Mouse (Mus musculus) erythroid progenitor cell, adult 5-6 weeks (primary cell): ENCODE data around the gene Prkca. TPM values are rescaled to one million over a fixed set of nuclear protein-coding genes. Genes with fewer than 3 reads are reported as not detected.

Source experiments
- ATAC-seq: replicated peaks from 2 replicates; pipeline ENCODE4 v1.8.0; 2016; ENCODE audit warnings: moderate number of reproducible peaks, mild to moderate bottlenecking, moderate TSS enrichment, inconsistent platforms; ENCODE audit not compliant: poor library complexity, low FRiP score, severe bottlenecking
- total RNA-seq, 2 experiments: library from RNA; stranded (forward) in 1 of 2; stranded (reverse) in 1 of 2; fragments of 150-400 nt in 1 of 2; fragments of 186-747, 209-891 nt in 1 of 2; gene quantifications; 2 replicates each; pipeline versions ENCODE4 v1.2.3 to v1.2.4; 2015 to 2017; ENCODE audit warnings: low replicate concordance in 2 of 2

Gene Prkca
- total RNA-seq, 2 experiments from 2014 or later = 0.30 to 14.3 TPM

DNA sequence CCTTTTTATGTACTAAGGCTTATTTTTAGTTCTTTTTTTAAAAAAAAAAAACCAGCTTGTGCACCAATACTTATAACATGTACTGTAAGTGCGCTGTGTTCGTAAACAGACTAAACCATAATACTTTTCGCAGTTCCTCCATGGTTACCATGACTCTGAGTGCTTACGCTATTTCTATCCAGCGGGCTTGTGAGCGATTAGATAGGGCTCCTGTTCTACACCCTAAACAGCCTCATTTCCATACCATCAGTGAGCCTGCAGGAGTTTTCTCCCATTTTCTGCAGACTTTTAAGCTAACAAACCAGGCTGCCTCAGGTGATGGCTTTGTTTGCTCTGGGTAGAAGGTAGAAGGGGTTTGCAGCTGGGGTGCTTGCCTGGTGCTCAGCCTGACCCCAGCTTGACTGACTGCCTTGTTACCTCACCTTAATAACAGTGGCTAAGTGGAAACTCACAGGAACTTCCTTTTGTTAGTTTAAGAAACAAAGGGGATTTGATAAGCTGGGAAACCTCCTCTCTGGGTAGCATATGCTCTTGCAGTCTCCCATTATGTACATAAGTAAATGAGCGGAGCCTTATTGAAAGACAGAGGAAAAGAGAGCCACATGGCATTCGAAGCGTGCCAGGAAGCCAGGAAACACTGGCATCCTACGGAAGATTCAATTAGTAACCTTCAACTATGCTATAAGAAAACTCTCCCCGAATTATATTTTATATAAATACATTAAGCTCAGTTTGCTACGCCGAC lies 197.8 kb downstream of the Prkca start:
- no peak for ATAC-seq

DNA sequence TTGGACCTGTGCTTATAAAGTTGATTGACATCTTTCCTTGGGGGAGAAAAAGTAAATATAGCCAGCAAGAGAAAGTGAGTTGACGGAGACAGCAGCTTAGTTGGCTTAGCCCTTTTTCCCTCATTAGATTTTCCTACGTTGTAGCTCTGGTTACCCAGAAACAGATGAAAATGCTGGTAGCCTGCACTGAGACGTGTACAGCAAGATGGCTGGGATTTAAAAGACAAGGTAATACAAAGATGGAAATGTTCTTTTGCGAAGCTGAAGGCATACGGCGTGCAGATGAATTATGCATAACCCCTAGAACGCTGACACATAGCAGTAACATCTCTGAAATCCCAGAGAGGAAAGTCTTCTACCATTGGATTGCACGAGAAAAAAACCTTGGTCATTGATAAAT lies 198.6 kb downstream of the Prkca start:
- no peak for ATAC-seq

DNA sequence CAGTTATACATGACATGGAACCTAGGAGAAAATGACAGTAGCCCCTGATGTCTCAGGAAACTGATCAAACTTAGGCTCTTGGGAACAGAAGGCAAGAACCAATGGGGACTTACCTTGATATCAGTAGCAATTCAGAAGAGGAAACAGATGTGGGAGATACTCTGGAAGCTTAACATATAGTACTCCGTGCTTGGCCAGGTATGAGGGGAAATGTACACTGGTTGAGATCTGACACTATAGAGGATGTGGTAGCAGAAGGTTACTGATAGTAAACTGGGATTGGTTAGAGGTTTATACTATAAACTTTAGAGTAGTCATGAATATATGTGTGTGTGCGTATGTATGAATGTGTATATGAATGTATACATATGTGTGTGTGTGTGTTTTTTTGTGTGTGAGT lies 200.0 kb downstream of the Prkca start:
- no peak for ATAC-seq

DNA sequence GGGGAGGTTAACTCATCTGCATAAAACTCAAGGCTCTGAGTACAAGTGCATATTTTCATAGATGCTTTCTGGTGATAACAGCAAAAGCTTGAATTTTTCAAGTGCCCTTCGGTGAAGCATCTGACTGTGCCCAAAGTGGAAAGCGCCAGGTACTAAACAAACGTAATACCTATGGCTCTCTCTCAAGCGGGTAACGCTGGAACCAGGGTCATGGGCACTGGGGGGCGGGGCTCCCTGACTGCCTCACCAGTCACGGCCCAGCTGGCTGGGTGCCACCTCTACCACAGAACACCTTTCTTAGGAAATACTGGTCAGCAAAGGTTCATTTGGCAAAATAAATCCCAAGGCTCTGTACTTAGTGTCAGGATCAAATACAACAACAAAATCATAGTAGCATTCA lies 203.7 kb downstream of the Prkca start:
- ATAC-seq = no peak

DNA sequence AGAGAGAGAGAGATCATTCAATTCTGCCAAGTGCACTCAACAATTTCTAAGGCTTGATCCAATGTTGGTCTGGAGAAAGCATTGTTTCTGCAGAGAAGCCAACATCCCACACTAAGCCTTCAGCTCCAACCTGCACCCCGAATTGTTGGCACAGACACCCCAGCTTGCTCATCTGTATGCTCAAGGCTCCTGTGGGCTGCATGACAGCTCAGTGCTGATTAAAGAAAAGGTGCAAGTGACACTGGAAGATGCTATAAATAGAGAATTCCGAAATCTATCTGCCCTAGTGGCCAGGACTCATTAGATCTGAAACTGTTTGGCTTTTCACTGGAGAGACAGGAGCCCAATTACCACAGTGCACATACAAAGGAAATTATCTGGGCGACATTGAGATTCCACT lies 207.4 kb downstream of the Prkca start:
- ATAC-seq = no peak

DNA sequence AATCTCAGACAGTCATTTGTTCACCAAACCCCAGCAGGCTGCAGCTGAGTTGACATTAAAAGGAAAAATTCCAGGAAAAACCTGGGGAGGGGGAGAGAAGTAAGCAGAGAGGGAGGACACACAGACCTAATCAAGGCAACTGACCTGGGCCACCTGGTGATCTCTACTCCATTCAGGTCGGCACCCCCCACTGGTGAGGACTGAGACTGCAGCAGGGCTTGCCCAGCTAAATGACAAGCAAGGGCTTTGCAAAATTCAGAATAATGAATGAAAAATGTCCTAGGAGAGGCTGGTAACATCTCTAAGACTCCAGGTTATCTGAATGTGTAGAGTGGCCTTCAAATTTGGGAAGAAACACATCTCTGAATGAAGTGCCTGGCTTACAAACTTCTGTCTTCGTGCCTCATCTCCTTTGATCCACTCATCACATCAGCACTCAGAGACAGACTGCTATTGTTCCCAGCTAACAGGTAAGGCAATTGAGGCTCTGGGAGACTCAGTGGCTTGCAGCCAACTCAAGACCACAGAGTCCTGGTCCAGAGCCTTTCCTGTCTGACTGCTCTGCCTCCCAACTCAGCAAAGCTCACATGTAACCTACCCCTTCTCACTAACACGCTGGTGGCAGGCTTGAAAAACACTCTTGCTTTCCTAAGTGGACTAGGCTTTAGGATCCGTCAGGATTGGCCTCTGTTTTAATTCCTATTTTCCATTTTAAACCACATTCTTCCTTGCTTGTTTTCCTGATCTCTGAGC lies 208.1 kb downstream of the Prkca start:
- ATAC-seq = no peak

DNA sequence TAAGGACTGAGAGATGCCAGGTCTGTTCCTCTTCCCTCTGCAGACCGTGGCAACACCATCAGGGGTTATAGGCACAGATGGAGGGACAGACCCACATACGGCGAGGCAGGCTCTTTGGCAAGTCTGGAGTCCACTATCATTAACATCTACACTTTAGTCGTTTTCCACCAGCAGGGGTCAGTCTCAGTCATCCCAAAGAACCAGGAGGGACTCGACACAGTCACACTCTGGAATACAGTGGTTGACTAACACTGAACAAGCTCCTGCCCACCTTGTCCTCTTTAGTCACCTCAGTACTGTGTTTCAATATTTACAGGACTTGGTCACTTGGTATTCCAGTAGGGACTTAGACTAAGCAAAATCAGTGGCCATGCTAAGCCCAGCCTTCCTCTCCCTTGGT lies 215.1 kb downstream of the Prkca start:
- no peak for ATAC-seq

DNA sequence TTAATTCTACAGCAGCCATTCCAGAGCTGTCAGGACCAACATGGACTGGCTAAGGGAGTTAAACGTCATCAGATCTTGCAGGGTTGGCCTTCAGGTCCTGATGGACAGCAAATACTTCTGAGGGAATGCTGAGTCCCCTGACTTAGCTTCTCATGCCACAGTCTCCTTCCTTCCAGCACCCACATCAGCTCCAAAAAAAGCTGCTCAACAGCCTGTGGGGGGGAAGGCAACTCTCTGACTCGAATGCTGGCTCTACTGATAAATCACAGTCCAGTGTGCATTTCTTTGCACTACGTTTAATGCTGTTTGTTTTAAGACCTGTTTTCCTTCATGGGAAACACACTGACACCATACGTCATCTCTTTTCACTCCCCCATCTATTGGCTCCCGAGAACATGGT lies 215.8 kb downstream of the Prkca start:
- ATAC-seq = no peak

DNA sequence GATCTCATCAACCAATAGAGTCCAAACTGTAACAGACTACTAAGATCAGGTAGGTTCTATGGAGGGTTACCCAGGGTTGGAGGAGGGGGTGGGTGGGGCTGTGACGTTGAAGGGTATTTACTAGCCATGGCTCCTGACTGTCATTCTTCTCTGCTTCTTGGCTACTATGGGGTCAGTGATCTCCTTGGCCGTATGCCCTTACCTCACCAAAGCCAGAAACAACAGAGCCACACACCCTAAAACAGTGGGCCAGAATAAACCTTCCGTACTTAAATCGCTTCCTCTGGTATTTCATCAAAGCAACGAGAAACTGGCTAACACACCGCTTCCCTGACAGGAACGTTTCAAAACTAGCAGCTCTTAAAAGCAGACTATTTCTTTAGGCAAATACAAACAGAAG lies 221.2 kb downstream of the Prkca start:
- ATAC-seq = no peak

DNA sequence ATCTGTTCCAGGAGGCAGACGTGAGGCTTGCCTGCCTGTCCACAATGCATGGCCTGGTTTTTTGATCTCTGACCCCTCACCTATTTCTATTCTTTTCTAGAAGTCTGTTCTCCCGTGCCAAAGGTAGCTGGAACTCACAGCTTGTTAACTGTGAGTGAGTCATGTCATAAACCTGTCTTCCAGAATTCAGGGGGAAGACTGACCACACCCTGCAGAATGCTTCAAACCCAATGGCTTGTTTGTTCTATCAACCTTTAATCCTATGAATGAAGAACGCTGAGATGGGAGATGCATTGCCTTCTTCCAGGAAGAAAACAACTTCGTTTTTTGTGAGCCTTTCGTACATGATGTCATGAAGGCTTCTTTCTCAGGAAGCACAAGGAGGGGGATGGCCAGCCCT lies 223.0 kb downstream of the Prkca start:
- no peak for ATAC-seq

DNA sequence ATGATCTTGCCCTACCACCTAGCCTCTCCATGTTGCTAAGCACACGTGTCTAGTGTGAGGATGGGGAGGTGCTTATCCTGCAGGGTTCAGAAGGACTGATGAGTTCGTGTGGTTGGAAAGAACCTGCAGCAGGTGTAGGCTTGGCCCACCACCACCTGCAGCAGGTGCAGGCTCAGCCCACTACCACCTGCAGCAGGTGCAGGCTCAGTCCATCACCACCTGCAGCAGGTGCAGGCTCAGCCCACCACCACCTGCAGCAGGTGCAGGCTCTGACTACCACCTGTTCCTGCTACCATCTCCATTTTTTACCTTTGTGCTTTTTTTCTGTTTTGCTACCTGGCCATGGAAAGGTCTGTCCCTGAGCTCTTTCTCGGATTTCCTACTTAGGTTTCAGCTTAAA lies 223.9 kb downstream of the Prkca start:
- ATAC-seq = no peak

DNA sequence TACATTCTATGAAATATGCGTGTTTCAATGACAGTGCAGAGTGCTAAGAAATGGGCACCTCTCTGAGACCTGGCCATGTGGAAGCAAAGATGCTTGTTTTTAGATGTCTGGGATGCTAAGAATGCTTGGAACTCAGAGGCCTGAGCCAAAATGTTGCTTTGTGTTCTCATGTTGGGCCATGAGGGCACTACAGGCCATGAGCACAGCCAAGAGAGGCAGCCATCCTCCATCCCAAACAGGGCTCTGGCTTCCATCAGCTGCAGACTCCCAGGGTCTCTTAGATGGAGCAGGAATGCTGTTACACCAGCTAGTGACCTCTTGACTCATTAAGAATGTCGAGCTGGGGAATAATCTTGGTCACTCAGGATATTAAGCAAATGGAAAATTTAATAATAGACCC lies 224.9 kb downstream of the Prkca start:
- no peak for ATAC-seq

DNA sequence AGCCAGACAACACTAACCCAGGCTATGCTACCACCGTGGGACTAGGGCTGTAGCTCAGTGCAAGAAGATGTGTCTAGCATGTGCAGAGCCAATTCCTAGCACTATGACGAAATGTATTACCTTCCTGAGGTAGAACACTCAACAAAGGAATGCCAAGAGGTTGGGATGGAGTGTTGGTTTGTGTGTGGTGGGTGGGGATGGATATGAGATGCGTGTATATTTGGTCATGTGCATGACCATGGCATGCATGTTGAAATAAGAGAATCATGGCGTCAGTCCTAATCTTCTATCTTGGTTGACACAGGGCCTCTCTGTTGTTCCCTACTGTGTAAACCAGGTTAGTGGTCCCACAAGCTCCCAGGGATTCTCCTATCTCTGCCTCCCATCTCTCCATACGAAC lies 225.5 kb downstream of the Prkca start:
- ATAC-seq = no peak

DNA sequence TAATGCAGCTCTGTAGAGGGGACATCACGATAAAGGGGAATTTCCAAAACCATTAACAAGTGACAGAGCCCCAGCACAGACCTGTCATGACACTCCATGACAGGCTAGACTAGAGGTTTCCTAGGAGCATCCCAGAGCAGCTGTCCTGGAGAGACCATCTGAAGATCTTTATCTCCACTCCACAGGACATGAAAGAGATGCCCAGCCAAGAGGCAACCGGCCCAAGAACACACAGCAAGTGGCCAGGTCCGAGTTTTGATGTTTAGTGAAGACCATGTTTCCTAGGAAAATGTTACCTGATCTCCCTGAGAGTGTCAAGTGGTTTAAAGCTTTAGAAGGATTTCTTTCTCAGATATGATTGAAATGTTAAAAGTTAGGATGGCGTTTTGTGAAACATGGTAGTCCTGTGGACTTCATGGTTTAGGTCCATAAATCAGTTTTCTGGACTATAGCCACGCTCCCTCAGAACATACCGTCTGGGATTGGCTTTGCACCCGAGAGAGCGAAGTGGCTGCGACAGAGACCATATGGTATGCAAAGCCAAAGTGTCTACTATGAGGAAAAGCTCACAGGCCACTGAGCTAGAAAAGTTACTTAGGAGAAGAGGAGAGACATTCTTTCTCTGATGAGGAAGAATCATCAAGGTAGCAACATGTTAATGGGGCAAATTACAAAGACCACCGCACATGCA lies 226.2 kb downstream of the Prkca start:
- no peak for ATAC-seq

DNA sequence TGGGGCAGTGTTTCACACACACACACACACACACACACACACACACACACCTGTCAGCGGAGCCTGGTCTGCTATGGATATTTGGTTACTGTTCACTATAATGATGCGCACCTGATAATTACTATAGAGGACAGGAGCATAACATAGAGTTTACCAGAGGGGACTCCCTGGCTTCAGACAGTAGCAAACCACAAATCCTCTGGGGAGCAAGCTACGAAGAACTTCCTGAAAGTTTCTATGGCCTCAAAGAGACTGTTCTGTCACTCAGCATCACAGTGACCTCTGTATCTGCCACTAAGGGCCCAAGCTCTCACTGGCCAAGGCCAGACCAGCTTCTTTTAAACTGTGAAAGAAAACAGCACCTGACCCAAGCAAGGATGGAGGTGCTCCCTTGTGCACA lies 229.6 kb downstream of the Prkca start:
- no peak for ATAC-seq

DNA sequence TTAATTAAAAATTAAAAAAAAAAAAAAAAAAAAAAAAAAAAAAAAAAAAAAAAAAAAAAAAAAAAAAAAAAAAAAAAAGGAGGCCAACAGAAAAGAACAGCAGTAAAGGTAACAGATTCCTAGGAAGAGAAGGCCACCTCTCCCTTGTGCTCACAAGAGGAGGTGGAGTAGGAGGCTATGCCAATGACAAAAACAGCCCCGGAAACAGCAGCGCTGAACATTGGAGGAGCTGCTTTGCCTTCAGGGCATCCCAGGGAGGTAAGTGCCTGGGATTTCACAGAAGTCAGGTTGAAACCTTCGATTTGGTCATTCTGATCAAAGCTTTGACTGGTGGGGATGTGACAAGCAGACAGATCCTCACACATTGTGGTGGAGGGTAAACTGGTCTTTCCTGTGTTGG lies 231.3 kb downstream of the Prkca start:
- no peak for ATAC-seq

DNA sequence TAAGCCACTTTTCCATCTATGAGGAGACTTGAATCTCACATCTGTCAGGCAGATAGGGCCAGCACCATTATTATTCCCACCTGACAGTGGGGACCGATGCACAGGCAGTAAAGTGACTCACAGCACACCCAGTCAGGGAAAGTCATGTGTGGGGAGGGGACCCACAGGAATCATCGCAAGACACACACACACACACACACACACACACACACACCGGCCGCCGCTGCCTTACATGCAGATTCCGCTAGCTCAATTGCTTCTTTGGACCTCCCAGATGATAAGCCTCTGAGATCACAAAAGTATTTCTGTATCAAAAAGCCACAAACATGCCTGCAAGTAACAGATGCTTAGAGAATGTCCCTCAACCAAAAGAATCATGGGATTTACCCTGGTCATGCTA lies 239.6 kb downstream of the Prkca start:
- ATAC-seq = no peak

DNA sequence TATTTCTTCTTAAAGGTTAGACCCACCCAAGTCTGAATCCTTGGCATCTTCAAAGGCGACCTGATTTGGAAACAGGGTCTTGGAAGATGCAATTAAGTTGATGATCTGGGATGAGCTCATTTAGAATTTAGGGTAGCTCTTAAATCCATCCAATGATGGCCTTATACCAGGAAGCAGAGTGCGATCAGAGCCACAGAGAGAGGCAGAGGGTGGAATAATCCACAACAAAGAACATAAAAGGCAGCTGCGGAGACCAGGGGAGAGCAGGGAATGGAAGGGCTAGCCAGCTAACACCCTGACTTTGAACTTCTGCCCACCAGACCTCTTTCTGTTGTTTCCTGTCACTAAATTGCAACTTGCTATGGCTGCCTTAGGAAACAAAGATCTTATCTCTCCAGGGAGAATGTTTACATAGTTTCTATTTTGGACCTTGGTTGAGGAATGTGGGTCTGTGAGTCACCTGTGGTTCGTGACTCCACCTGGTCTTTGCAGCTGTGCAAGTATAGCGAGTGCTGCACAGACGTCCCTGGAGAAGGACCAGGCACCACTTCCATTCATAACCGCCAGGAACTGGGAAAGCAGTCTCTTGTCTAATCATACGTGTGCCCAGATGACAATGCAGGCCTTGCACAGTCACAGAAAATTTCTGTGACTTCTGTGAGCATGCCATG lies 242.3 kb downstream of the Prkca start:
- no peak for ATAC-seq

DNA sequence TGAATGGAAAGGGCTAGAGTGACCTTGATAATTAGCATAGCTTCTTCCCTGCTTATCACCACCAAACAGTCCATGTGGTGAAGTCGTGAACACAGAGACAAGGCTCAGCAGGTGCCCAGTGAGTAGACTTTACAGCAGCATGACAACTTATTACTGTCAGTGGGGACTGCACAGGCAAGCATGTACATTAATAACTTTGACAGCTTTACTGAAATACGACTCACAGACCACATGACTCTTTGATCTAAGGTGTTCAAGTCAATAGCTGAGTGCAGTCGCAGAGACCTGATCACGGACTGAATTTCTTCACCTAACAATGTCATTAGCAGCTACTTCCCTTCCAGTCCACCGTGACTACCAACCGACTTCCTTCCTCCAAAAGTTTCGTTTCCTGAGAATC lies 245.4 kb downstream of the Prkca start:
- no peak for ATAC-seq

DNA sequence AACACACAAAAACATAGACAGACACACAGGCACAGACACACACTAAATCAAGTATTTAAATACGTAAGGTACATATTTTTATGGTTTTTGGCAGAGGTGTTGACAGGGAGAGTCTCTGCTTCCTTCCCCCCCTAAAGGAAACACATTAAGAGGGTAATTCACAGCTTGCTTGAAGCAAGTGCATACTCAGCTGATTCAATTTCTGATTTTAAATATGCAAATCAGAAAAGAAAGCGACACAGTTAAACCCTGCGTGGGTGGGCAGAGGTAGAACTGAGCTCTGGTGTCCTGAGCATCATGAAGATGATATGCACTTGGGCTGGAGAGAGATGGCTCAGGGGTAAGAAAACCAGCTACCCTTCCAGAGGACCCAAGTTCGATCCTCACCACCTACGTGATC lies 248.9 kb downstream of the Prkca start:
- ATAC-seq = no peak

DNA sequence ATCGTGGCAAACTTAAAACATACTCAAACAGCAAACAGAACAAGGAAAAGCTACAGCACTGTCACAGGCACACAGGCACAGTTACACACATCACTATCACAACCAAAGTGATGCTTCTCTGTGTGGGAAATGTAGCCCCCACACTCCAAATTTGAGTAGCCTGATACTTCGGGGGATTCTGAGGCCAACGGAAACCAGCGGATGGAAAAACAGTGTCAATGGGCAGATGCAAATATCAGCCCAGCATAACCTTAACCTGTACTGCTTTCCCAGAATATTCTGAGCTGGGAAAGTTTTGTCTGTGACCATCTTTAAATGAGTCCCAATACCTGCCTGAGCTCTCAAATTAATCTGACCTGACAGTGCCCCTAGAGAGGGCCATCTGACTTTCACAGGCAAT lies 250.5 kb downstream of the Prkca start:
- ATAC-seq = no peak
